Mouse (Mus musculus): Measurements from ENCODE around the gene Rrp1.

DNA sequence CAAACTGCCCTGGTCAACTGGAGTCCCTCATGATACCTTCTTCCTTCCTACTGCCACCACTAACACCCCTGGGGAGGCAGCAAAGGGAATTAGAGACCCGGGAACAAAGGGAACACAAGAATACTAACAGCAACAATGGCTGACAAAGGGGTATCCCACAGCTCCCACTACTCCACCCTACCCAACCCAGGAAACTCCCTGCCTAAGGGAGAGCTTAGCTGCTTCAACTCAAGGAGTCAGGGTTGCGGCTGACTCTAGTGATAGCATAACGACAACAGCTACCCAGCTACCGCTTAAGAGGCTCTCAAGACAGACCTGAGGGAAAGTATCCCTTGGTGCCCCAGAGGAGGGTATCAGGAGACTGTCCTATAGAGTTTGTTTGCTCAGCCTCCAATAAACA lies 45.3 kb downstream of the Rrp1 start:
- no peak for TF ChIP-seq CTCF (IDR thresholded peaks at IDR 0.05)
- no peak for TF ChIP-seq EP300 (IDR thresholded peaks at IDR 0.05)
